Mouse (Mus musculus): ENCODE measurements around the gene Jpt1.
"Not testable (repeated sequence)": the region's sequence is repeated elsewhere in the genome, so short reads cannot be mapped to it uniquely, and the experiment has no call there.

Gene Jpt1

GRCm38 (mm10) chr11:115512407-115513183 is 1.6 kb downstream of the Jpt1 start:
- peak in 1 of 2 experiments; percentile 40 for DNase-seq (ENCODE audit: low spot score in 2 of 2)

GRCm38 (mm10) chr11:115512004-115512403 is 2.2 kb downstream of the Jpt1 start:
- DNase-seq (ENCODE audit: low spot score in 2 of 2), result no peak

- no peak for DNase-seq (ENCODE audit: low spot score in 2 of 2)
Observed at GRCm38 (mm10) chr11:115511121-115511520, 3.1 kb downstream of the Jpt1 start.

- no peak for DNase-seq (ENCODE audit: low spot score in 2 of 2)
Observed at GRCm38 (mm10) chr11:115510507-115510888, 3.7 kb downstream of the Jpt1 start.

- DNase-seq (ENCODE audit: low spot score in 2 of 2), result peak; percentile 7 to 29
Observed at GRCm38 (mm10) chr11:115509773-115510506, 4.2 kb downstream of the Jpt1 start.

GRCm38 (mm10) chr11:115508061-115508460 is 6.1 kb downstream of the Jpt1 start:
- DNase-seq (ENCODE audit: low spot score in 2 of 2), result no peak

- no peak for DNase-seq (ENCODE audit: low spot score in 2 of 2)
Observed at GRCm38 (mm10) chr11:115506586-115506985, 7.6 kb downstream of the Jpt1 start.

- no peak for DNase-seq (ENCODE audit: low spot score in 2 of 2)
Observed at GRCm38 (mm10) chr11:115502636-115503035, 11.6 kb downstream of the Jpt1 start.

- not testable (repeated sequence) for DNase-seq (ENCODE audit: low spot score in 2 of 2)
Observed at GRCm38 (mm10) chr11:115496559-115496958, 17.6 kb downstream of the Jpt1 start.

- DNase-seq (ENCODE audit: low spot score in 2 of 2), result no peak
Observed at GRCm38 (mm10) chr11:115492387-115492786, 21.8 kb downstream of the Jpt1 start.

GRCm38 (mm10) chr11:115491356-115492083 is 22.7 kb downstream of the Jpt1 start, which contains the start of gene Nt5c:
Gene Nt5c, minus strand, starts transcription at chr11:115491862.
- DNase-seq (ENCODE audit: low spot score in 2 of 2), result peak; percentile 70 to 84

GRCm38 (mm10) chr11:115490441-115491355 is 23.5 kb downstream of the Jpt1 start:
- DNase-seq (ENCODE audit: low spot score in 2 of 2), result no peak

GRCm38 (mm10) chr11:115488551-115489104 is 25.6 kb downstream of the Jpt1 start:
- DNase-seq (ENCODE audit: low spot score in 2 of 2), result no peak

GRCm38 (mm10) chr11:115485155-115485554 is 29.0 kb downstream of the Jpt1 start:
- DNase-seq (ENCODE audit: low spot score in 2 of 2), result no peak

GRCm38 (mm10) chr11:115483726-115484125 is 30.5 kb downstream of the Jpt1 start:
- DNase-seq (ENCODE audit: low spot score in 2 of 2), result peak; percentile 71 to 74

GRCm38 (mm10) chr11:115483278-115483677 is 30.9 kb downstream of the Jpt1 start:
- DNase-seq (ENCODE audit: low spot score in 2 of 2), result no peak

GRCm38 (mm10) chr11:115481553-115482259 is 32.5 kb downstream of the Jpt1 start:
- DNase-seq (ENCODE audit: low spot score in 2 of 2), result no peak

GRCm38 (mm10) chr11:115478296-115478938 is 35.8 kb downstream of the Jpt1 start:
- no peak for DNase-seq (ENCODE audit: low spot score in 2 of 2)

GRCm38 (mm10) chr11:115477388-115477787 is 36.8 kb downstream of the Jpt1 start:
- not testable (repeated sequence) for DNase-seq (ENCODE audit: low spot score in 2 of 2)

- DNase-seq (ENCODE audit: low spot score in 2 of 2), result not testable (repeated sequence)
Observed at GRCm38 (mm10) chr11:115476630-115477029, 37.6 kb downstream of the Jpt1 start.

All from urinary bladder, postnatal 36 days (tissue).